Mouse (Mus musculus) embryo, embryonic 10 days (tissue): Measurements from ENCODE around the gene Kmt5b.

ENCODE experiments used
- DNase-seq: peaks from one replicate; pipeline ENCODE4 v3.0.0-alpha.2; 2015; ENCODE audit warnings: low spot score

Kmt5b gene

GRCm38 (mm10) chr19:3768697-3769383, 1.6 kb downstream of the Kmt5b start:
- peak; percentile 89 for DNase-seq

DNA sequence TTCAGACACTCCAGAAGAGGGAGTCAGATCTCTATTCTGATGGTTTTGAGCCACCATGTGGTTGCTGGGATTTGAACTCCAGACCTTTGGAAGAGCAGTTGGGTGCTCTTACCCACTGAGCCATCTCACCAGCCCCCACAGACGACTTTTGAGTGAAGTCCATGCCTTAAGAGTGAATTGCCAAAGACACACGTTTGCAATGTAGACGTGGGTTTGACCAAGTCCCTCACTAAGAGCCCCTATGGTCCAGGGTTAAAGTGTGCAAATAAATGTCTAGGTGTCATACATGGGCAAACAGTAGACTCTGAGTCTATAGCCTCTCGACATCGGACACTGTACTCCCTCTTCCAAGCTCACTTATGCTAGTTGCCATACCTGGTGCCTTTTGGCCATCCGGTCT, 2.3 kb downstream of the Kmt5b start:
- no peak for DNase-seq

DNA sequence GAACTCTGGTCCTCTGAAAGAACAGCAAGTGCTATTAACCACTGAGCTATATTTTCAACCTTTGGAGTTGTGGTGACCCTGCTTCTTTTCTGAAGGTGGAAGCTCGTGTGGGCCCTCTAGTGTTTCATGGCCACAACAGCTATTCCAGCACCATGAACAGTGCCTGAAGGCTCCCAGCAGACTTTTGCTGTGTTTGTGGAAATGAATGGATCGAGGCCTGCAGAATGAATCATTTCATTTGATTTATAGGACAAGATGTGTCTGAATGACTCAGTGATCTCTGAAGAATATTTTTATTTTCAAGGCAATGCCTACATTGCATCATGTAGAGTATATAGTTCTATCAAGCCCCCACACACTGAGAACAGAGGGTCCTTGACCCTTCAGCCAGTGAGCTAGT, 6.9 kb downstream of the Kmt5b start:
- DNase-seq: peak; percentile 14

DNA sequence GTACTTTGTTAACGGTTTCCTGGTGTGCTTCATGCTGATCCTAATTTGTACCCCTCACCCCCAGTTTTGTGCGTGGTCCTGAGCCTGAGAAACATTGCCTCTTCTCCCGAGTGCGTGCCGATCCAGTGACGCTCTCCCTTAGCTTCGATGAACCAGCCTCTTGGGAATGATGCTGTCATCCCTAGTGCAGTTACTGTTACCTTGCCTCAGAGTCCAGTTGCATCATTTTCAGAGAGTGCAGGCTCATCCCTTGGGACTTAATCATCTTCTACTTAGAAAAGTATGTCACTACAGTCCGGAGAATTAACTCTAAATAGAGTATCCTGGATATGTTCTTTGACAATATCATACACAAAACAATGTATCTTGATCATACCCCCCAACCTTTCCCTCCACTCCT, 11.5 kb downstream of the Kmt5b start:
- no peak for DNase-seq

GRCm38 (mm10) chr19:3790077-3790476, 22.9 kb downstream of the Kmt5b start:
- DNase-seq: no peak

- no peak for DNase-seq
Observed at GRCm38 (mm10) chr19:3805526-3805925, 38.3 kb downstream of the Kmt5b start.

GRCm38 (mm10) chr19:3810536-3811233, 43.5 kb downstream of the Kmt5b start:
- no peak for DNase-seq

- DNase-seq: no peak
Observed at GRCm38 (mm10) chr19:3814461-3814860, 47.2 kb downstream of the Kmt5b start.

- no peak for DNase-seq
Observed at GRCm38 (mm10) chr19:3815824-3816223, 48.6 kb downstream of the Kmt5b start.

DNA sequence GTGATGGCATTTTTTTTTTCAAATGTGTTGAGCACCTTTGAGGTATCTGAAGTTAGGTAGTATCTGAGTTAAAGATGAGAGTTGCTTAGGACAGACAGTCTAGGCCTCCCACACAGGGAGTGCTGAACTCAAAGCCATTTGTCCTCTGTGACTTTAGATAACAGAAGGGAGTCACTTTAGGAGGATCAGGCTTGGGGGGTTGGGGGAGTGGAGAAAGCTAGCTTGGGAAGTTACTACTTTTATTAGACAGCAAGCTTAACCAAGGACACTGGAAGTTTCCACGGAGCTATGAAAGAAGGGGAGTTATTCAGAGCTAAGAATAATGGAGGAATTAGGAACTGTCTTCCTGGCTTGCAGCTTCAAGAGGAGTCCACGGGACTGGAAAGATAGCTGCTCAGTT, 51.9 kb downstream of the Kmt5b start:
- DNase-seq: no peak

GRCm38 (mm10) chr19:3819899-3820444, 52.8 kb downstream of the Kmt5b start:
- no peak for DNase-seq

DNA sequence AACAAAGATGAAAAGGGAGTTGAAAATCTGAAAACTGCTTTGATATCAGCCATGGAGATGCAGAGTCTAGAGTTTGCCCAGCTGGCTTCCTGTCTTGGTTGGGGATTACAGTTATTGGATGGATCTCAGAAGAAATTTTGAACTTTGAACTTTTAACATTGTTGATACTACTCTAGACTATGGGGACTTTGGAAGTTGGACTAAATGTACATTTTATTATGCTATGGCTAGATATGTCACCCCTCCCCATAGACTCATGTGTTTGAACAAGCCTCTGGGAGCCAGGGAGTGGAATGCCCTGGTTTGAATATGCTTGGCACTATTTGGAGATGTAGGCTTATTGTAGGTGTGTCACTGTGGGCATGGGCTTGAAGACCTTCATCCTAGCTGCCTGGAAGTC, 57.8 kb downstream of the Kmt5b start:
- no peak for DNase-seq

DNA sequence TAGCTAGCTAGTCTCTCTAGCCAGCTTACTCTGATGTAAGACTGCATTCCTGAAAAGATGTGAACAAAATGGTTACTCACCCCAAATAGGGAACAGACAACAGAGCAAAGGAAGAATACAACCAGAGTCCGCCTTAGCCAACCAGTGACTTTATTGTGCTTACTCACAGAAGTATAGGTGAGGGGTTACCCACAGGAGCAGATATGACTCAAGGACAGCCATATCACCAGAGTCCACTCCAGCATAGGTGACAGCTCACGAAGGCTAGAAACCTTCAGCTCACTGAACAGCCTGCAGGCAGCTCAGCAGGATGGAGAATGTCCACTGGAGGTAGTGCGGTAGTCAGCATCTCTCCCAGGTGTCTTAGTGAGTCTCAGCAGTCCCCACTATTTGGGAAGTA, 62.6 kb downstream of the Kmt5b start:
- DNase-seq: no peak

- DNase-seq: no peak
Observed at GRCm38 (mm10) chr19:3831716-3832115, 64.5 kb downstream of the Kmt5b start.

GRCm38 (mm10) chr19:3832851-3833353, 65.7 kb downstream of the Kmt5b start:
- no peak for DNase-seq

DNA sequence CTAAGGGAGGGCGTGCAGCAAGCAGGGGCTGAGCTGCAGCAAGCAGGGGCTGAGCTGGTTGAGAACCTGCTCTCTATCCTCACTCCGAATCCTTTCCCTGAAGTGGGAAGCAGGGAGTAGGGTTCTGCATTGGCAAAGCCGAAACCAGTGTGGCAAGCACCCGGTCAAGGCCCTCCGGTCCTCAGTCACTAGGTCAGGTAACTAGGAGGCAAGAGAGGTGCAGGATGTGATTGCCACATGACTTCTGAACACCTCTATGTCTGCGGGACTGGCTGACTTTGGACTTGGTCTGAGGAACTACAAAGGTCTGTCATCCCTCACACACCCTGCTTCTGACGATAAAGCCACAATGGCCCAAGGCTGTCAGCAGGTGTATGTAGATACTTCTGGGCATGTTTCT, 67.1 kb downstream of the Kmt5b start:
- DNase-seq: no peak

- no peak for DNase-seq
Observed at GRCm38 (mm10) chr19:3836791-3837190, 69.6 kb downstream of the Kmt5b start.

DNA sequence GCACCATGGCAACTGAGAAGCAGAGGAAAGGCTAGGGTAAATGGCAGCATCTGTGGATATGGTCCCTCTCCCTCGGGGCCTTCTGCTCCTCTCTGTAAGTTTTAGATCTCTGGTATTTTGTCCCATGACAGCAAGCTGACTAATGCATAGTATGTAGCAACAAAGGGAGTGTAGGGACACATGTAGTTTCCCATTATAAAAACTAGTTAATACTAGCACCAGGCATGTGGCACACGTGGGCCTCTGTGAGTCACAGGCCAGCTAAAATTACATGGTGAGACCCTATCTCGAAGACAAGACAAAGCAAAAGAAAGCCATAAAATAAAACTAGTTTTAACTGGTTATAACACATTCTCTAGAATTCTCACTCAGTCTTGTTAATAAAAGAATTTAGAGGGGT, 71.7 kb downstream of the Kmt5b start:
- no peak for DNase-seq

DNA sequence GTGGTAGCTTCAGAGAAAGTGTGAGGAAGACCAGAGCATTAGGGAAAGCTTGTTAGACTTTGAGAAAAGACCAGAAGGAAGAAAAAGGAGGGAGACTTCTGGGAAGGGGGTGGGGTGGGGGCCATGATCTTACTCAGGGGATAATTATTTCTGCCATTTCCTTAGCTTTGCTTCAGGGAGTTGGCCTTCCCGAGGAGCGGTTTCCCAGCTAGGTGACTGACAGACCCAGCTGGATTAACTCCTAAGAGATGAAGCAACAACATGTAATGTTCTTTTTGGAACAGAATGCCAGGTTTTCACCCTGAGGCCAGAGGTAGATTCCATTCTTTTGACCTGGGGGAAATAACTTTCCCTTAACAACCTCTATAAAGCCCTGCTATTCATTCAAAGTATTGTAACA, 72.5 kb downstream of the Kmt5b start:
- no peak for DNase-seq

GRCm38 (mm10) chr19:3840214-3840651, 73.0 kb downstream of the Kmt5b start:
- no peak for DNase-seq

DNA sequence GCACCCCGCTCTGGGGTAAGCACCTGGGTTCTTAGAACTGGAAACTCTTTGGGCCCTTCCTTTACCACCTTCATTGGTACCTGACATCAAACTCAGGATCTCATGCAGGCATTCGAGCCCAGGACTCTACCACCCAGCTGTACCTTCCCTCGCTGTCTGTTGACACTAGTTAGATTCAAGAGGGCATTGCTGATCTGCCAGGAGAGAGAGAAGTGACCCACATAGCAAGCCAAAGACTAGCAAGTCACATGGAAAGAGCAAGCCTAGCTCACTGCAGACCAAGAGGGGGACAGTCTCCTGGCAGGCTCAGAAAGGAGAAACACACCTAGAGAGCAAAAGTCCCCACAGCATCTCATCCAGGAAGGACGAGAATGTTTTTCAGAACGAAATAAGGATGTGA, 73.5 kb downstream of the Kmt5b start:
- no peak for DNase-seq

- peak; percentile 44 for DNase-seq
Observed at GRCm38 (mm10) chr19:3842359-3843148, 75.3 kb downstream of the Kmt5b start.

GRCm38 (mm10) chr19:3843629-3844028, 76.4 kb downstream of the Kmt5b start:
- no peak for DNase-seq
